Mouse (Mus musculus): ENCODE measurements around the gene Dtl. TPM values are rescaled to one million over a fixed set of nuclear protein-coding genes. Genes with fewer than 3 reads are reported as not detected.

Dtl gene
- polyA plus RNA-seq, 1 experiment: 81.1 TPM

- Histone ChIP-seq H3K36me3 (ENCODE audit: control insufficient read depth, insufficient read depth, low read length, poor library complexity, severe bottlenecking) (peaks cover 47% of the 10 kb centered on the region), H3K9me3 (replicated peaks; ENCODE audit: control insufficient read depth, insufficient read depth, low read length, poor library complexity, severe bottlenecking) (no peaks in the 10 kb centered on the region), H3K27ac (ENCODE audit: insufficient read depth, low read length) (no peak overlapping the region), H3K9ac (ENCODE audit: low read depth, poor library complexity, severe bottlenecking) (no peak overlapping the region), H3K4me3 (ENCODE audit: low read depth, low read length) (no peak overlapping the region), H3K27me3 (ENCODE audit: control insufficient read depth, insufficient read depth, low read length, poor library complexity, severe bottlenecking) (no peaks in the 10 kb centered on the region), H3K4me1 (ENCODE audit: control insufficient read depth, insufficient read depth, low read length) (no peaks in the 10 kb centered on the region)
- TF ChIP-seq CTCF (IDR thresholded peaks at IDR 0.05; ENCODE audit: low read depth, low read length) (no peak), EP300 (IDR thresholded peaks at IDR 0.05; ENCODE audit: insufficient read depth, low read depth, low read length) (no peak), POLR2A (IDR thresholded peaks at IDR 0.05; ENCODE audit: insufficient read depth, low read length) (no peak)
Measured at GRCm38 (mm10) chr1:191618067-191618766, 42.9 kb upstream of the Dtl start.

GRCm38 (mm10) chr1:191617589-191617988, 42.2 kb upstream of the Dtl start:
- no peak for TF ChIP-seq EP300 (IDR thresholded peaks at IDR 0.05; ENCODE audit: insufficient read depth, low read depth, low read length)
- no peak for TF ChIP-seq CTCF (IDR thresholded peaks at IDR 0.05; ENCODE audit: low read depth, low read length)
- no peak for TF ChIP-seq POLR2A (IDR thresholded peaks at IDR 0.05; ENCODE audit: insufficient read depth, low read length)
- Histone ChIP-seq H3K4me3 (ENCODE audit: low read depth, low read length) (no peak overlapping the region), H3K9ac (ENCODE audit: low read depth, poor library complexity, severe bottlenecking) (no peak overlapping the region), H3K27ac (ENCODE audit: insufficient read depth, low read length) (no peak overlapping the region), H3K4me1 (ENCODE audit: control insufficient read depth, insufficient read depth, low read length) (no peaks in the 10 kb centered on the region), H3K36me3 (ENCODE audit: control insufficient read depth, insufficient read depth, low read length, poor library complexity, severe bottlenecking) (peaks cover 53% of the 10 kb centered on the region), H3K27me3 (ENCODE audit: control insufficient read depth, insufficient read depth, low read length, poor library complexity, severe bottlenecking) (no peaks in the 10 kb centered on the region), H3K9me3 (replicated peaks; ENCODE audit: control insufficient read depth, insufficient read depth, low read length, poor library complexity, severe bottlenecking) (no peaks in the 10 kb centered on the region)

- H3K4me1 ChIP-seq (ENCODE audit: control insufficient read depth, insufficient read depth, low read length): no peaks in the 10 kb centered on the region
- no peaks in the 10 kb centered on the region for H3K27me3 ChIP-seq (ENCODE audit: control insufficient read depth, insufficient read depth, low read length, poor library complexity, severe bottlenecking)
- no peak for TF ChIP-seq POLR2A (IDR thresholded peaks at IDR 0.05; ENCODE audit: insufficient read depth, low read length)
- TF ChIP-seq EP300 (IDR thresholded peaks at IDR 0.05; ENCODE audit: insufficient read depth, low read depth, low read length): no peak
- no peak for TF ChIP-seq CTCF (IDR thresholded peaks at IDR 0.05; ENCODE audit: low read depth, low read length)
- H3K27ac ChIP-seq (ENCODE audit: insufficient read depth, low read length): no peak overlapping the region; the same call in 1 of the 2 replicates
- H3K9ac ChIP-seq (ENCODE audit: low read depth, poor library complexity, severe bottlenecking): no peak overlapping the region
- peaks cover 59% of the 10 kb centered on the region for H3K36me3 ChIP-seq (ENCODE audit: control insufficient read depth, insufficient read depth, low read length, poor library complexity, severe bottlenecking)
- no peak overlapping the region for H3K4me3 ChIP-seq (ENCODE audit: low read depth, low read length)
- H3K9me3 ChIP-seq (replicated peaks; ENCODE audit: control insufficient read depth, insufficient read depth, low read length, poor library complexity, severe bottlenecking): no peaks in the 10 kb centered on the region
Measured at GRCm38 (mm10) chr1:191616245-191616644, 40.9 kb upstream of the Dtl start.

GRCm38 (mm10) chr1:191612877-191613276, 37.5 kb upstream of the Dtl start:
- no peak overlapping the region for H3K4me3 ChIP-seq (ENCODE audit: low read depth, low read length)
- H3K9me3 ChIP-seq (replicated peaks; ENCODE audit: control insufficient read depth, insufficient read depth, low read length, poor library complexity, severe bottlenecking): no peaks in the 10 kb centered on the region
- H3K27ac ChIP-seq (ENCODE audit: insufficient read depth, low read length): no peak overlapping the region
- H3K36me3 ChIP-seq (ENCODE audit: control insufficient read depth, insufficient read depth, low read length, poor library complexity, severe bottlenecking): peaks cover 50% of the 10 kb centered on the region
- no peak overlapping the region for H3K9ac ChIP-seq (ENCODE audit: low read depth, poor library complexity, severe bottlenecking)
- TF ChIP-seq POLR2A (IDR thresholded peaks at IDR 0.05; ENCODE audit: insufficient read depth, low read length) (no peak), EP300 (IDR thresholded peaks at IDR 0.05; ENCODE audit: insufficient read depth, low read depth, low read length) (no peak), CTCF (IDR thresholded peaks at IDR 0.05; ENCODE audit: low read depth, low read length) (no peak)
- H3K27me3 ChIP-seq (ENCODE audit: control insufficient read depth, insufficient read depth, low read length, poor library complexity, severe bottlenecking): no peaks in the 10 kb centered on the region
- no peaks in the 10 kb centered on the region for H3K4me1 ChIP-seq (ENCODE audit: control insufficient read depth, insufficient read depth, low read length)

GRCm38 (mm10) chr1:191611686-191612085, 36.3 kb upstream of the Dtl start:
- TF ChIP-seq CTCF (IDR thresholded peaks at IDR 0.05; ENCODE audit: low read depth, low read length) (no peak), POLR2A (IDR thresholded peaks at IDR 0.05; ENCODE audit: insufficient read depth, low read length) (no peak), EP300 (IDR thresholded peaks at IDR 0.05; ENCODE audit: insufficient read depth, low read depth, low read length) (no peak)
- H3K4me1 ChIP-seq (ENCODE audit: control insufficient read depth, insufficient read depth, low read length): no peaks in the 10 kb centered on the region
- H3K27me3 ChIP-seq (ENCODE audit: control insufficient read depth, insufficient read depth, low read length, poor library complexity, severe bottlenecking): no peaks in the 10 kb centered on the region
- H3K36me3 ChIP-seq (ENCODE audit: control insufficient read depth, insufficient read depth, low read length, poor library complexity, severe bottlenecking): peaks cover 53% of the 10 kb centered on the region
- H3K27ac ChIP-seq (ENCODE audit: insufficient read depth, low read length): no peak overlapping the region
- H3K9me3 ChIP-seq (replicated peaks; ENCODE audit: control insufficient read depth, insufficient read depth, low read length, poor library complexity, severe bottlenecking): no peaks in the 10 kb centered on the region
- H3K9ac ChIP-seq (ENCODE audit: low read depth, poor library complexity, severe bottlenecking): no peak overlapping the region
- no peak overlapping the region for H3K4me3 ChIP-seq (ENCODE audit: low read depth, low read length)

- Histone ChIP-seq H3K9ac (ENCODE audit: low read depth, poor library complexity, severe bottlenecking) (no peak overlapping the region), H3K27me3 (ENCODE audit: control insufficient read depth, insufficient read depth, low read length, poor library complexity, severe bottlenecking) (no peaks in the 10 kb centered on the region), H3K36me3 (ENCODE audit: control insufficient read depth, insufficient read depth, low read length, poor library complexity, severe bottlenecking) (peaks cover 57% of the 10 kb centered on the region), H3K9me3 (replicated peaks; ENCODE audit: control insufficient read depth, insufficient read depth, low read length, poor library complexity, severe bottlenecking) (no peaks in the 10 kb centered on the region), H3K4me1 (ENCODE audit: control insufficient read depth, insufficient read depth, low read length) (no peaks in the 10 kb centered on the region), H3K27ac (ENCODE audit: insufficient read depth, low read length) (no peak overlapping the region), H3K4me3 (ENCODE audit: low read depth, low read length) (no peak overlapping the region)
- TF ChIP-seq CTCF (IDR thresholded peaks at IDR 0.05; ENCODE audit: low read depth, low read length): no peak
- no peak for TF ChIP-seq EP300 (IDR thresholded peaks at IDR 0.05; ENCODE audit: insufficient read depth, low read depth, low read length)
- TF ChIP-seq POLR2A (IDR thresholded peaks at IDR 0.05; ENCODE audit: insufficient read depth, low read length): no peak
Measured at GRCm38 (mm10) chr1:191610357-191610756, 35.0 kb upstream of the Dtl start.
